Mouse (Mus musculus) stomach, embryonic 16.5 days (tissue): ENCODE measurements at regions not wholly inside any gene's neighbourhood (a gene's known extent, or its start where the extent isn't known, plus 50 kb on each side); places are given as distances from the start of the nearest gene placed in this dataset.

ENCODE experiments used
- ATAC-seq: fragments of 200-750 bp; cut with Nextera tagmentation; 2 replicates; pipeline ENCODE4 v1.8.0; 2017; ENCODE audit warnings: moderate number of reproducible peaks, moderate TSS enrichment; ENCODE audit not compliant: insufficient read depth, low FRiP score
- H3K27ac ChIP-seq: fragments of 300-500 bp; sonication (generic); 2 replicates; pipeline ENCODE4 v1.5.1; 2014; ENCODE audit warnings: low read length
- H3K27me3 ChIP-seq: fragments of 300-500 bp; sonication (generic); 2 replicates; pipeline ENCODE4 v1.6.1; 2014; ENCODE audit warnings: low read length, control low read depth, mixed read lengths; ENCODE audit not compliant: control insufficient read depth, insufficient read depth
- H3K36me3 ChIP-seq: fragments of 300-500 bp; sonication (generic); 2 replicates; pipeline ENCODE4 v1.6.1; 2014; ENCODE audit warnings: low read length; ENCODE audit not compliant: control insufficient read depth, insufficient read depth
- H3K4me1 ChIP-seq: fragments of 300-500 bp; sonication (generic); 2 replicates; pipeline ENCODE4 v1.6.1; 2014; ENCODE audit warnings: low read length, control low read depth, mixed read lengths; ENCODE audit not compliant: control insufficient read depth, insufficient read depth
- H3K4me2 ChIP-seq: fragments of 300-500 bp; sonication (generic); 2 replicates; pipeline ENCODE4 v1.6.1; 2014; ENCODE audit warnings: low read depth, low read length, mixed read lengths
- H3K4me3 ChIP-seq: fragments of 300-500 bp; sonication (generic); replicated peaks from 2 replicates; pipeline ENCODE4 v1.5.1; 2014; ENCODE audit warnings: mild to moderate bottlenecking, low read length
- H3K9ac ChIP-seq: fragments of 300-500 bp; sonication (generic); 2 replicates; pipeline ENCODE4 v1.6.1; 2014; ENCODE audit warnings: low read length
- H3K9me3 ChIP-seq: fragments of 300-500 bp; sonication (generic); replicated peaks from 2 replicates; pipeline ENCODE4 v1.6.1; 2016; ENCODE audit warnings: low read length, control low read depth; ENCODE audit not compliant: control insufficient read depth
- WGBS: fragments of 180-500 bp; shearing (Covaris S2); extraction: QIAGEN DNeasy Blood & Tissue Kit; methylation state at CpG from one replicate; pipeline ENCODE4 v1.1.7; 2014; 5-methylcytosine and 5-hydroxymethylcytosine counted together

GRCm38 (mm10) chr10:126793136-126793535 lies 108.0 kb downstream of the Atp23 start:
- Histone ChIP-seq H3K4me1 (no peaks in the 10 kb centered on the region), H3K9ac (no peak overlapping the region), H3K4me2 (no peak overlapping the region), H3K27ac (no peak overlapping the region), H3K36me3 (no peaks in the 10 kb centered on the region), H3K4me3 (no peak overlapping the region), H3K27me3 (no peaks in the 10 kb centered on the region), H3K9me3 (no peaks in the 10 kb centered on the region)
- WGBS, result 55% methylated on average over 3 of the region's 3 CpGs
- no peak for ATAC-seq

GRCm38 (mm10) chr10:126792371-126792835 lies 108.8 kb downstream of the Atp23 start:
- ATAC-seq, result no peak
- no peaks in the 10 kb centered on the region for H3K9me3 ChIP-seq
- no peak overlapping the region for H3K27ac ChIP-seq
- H3K27me3 ChIP-seq, result no peaks in the 10 kb centered on the region
- no peak overlapping the region for H3K9ac ChIP-seq
- H3K4me2 ChIP-seq, result no peak overlapping the region
- H3K4me1 ChIP-seq, result no peaks in the 10 kb centered on the region
- WGBS, result 65% methylated on average over 10 of the region's 10 CpGs
- no peak overlapping the region for H3K4me3 ChIP-seq
- H3K36me3 ChIP-seq, result no peaks in the 10 kb centered on the region

- H3K9ac ChIP-seq, result no peak overlapping the region
- H3K27me3 ChIP-seq, result no peaks in the 10 kb centered on the region
- H3K9me3 ChIP-seq, result no peaks in the 10 kb centered on the region
- H3K4me2 ChIP-seq, result no peak overlapping the region
- no peak overlapping the region for H3K27ac ChIP-seq
- H3K36me3 ChIP-seq, result no peaks in the 10 kb centered on the region
- WGBS, result 87% methylated on average over 5 of the region's 5 CpGs
- no peaks in the 10 kb centered on the region for H3K4me1 ChIP-seq
- ATAC-seq, result no peak
- H3K4me3 ChIP-seq, result no peak overlapping the region
Measured at GRCm38 (mm10) chr10:126788277-126788676, 112.9 kb downstream of the Atp23 start.

GRCm38 (mm10) chr10:126783161-126783560 lies 118.0 kb downstream of the Atp23 start:
- Histone ChIP-seq H3K4me2 (no peak overlapping the region), H3K27ac (no peak overlapping the region), H3K4me1 (no peaks in the 10 kb centered on the region), H3K27me3 (no peaks in the 10 kb centered on the region), H3K9me3 (no peaks in the 10 kb centered on the region), H3K36me3 (no peaks in the 10 kb centered on the region), H3K9ac (no peak overlapping the region), H3K4me3 (no peak overlapping the region)
- ATAC-seq, result no peak
- 87% methylated on average over 8 of the region's 8 CpGs for WGBS

GRCm38 (mm10) chr10:126776603-126777002 lies 124.6 kb downstream of the Atp23 start:
- H3K4me2 ChIP-seq, result no peak overlapping the region
- H3K4me1 ChIP-seq, result no peaks in the 10 kb centered on the region
- H3K27me3 ChIP-seq, result no peaks in the 10 kb centered on the region
- H3K9me3 ChIP-seq, result no peaks in the 10 kb centered on the region
- whole genome bisulfite sequencing, result 74% methylated on average over 3 of the region's 3 CpGs
- no peak for ATAC-seq
- H3K36me3 ChIP-seq, result no peaks in the 10 kb centered on the region
- no peak overlapping the region for H3K4me3 ChIP-seq
- no peak overlapping the region for H3K9ac ChIP-seq
- no peak overlapping the region for H3K27ac ChIP-seq

GRCm38 (mm10) chr10:126775946-126776345 lies 125.2 kb downstream of the Atp23 start:
- Histone ChIP-seq H3K27me3 (no peaks in the 10 kb centered on the region), H3K36me3 (no peaks in the 10 kb centered on the region), H3K27ac (no peak overlapping the region), H3K4me3 (no peak overlapping the region), H3K4me2 (no peak overlapping the region), H3K9ac (no peak overlapping the region), H3K4me1 (no peaks in the 10 kb centered on the region), H3K9me3 (no peaks in the 10 kb centered on the region)
- 86% methylated on average over 13 of the region's 13 CpGs for WGBS
- no peak for ATAC-seq

GRCm38 (mm10) chr10:126770446-126771020 lies 130.6 kb downstream of the Atp23 start:
- Histone ChIP-seq H3K4me3 (no peak overlapping the region), H3K4me1 (no peaks in the 10 kb centered on the region), H3K9ac (no peak overlapping the region), H3K9me3 (no peaks in the 10 kb centered on the region), H3K27ac (no peak overlapping the region), H3K4me2 (no peak overlapping the region), H3K27me3 (no peaks in the 10 kb centered on the region), H3K36me3 (no peaks in the 10 kb centered on the region)
- no peak for ATAC-seq
- WGBS, result 84% methylated on average over 6 of the region's 6 CpGs

GRCm38 (mm10) chr10:126765648-126766047 lies 135.5 kb downstream of the Atp23 start:
- H3K9me3 ChIP-seq, result no peaks in the 10 kb centered on the region
- no peaks in the 10 kb centered on the region for H3K4me1 ChIP-seq
- no peaks in the 10 kb centered on the region for H3K36me3 ChIP-seq
- 72% methylated on average over 2 of the region's 2 CpGs for WGBS
- H3K27ac ChIP-seq, result no peak overlapping the region
- no peak overlapping the region for H3K9ac ChIP-seq
- ATAC-seq, result no peak
- H3K4me3 ChIP-seq, result no peak overlapping the region
- H3K4me2 ChIP-seq, result no peak overlapping the region
- no peaks in the 10 kb centered on the region for H3K27me3 ChIP-seq

- no peak overlapping the region for H3K27ac ChIP-seq
- no peak overlapping the region for H3K4me3 ChIP-seq
- no peaks in the 10 kb centered on the region for H3K36me3 ChIP-seq
- H3K9me3 ChIP-seq, result no peaks in the 10 kb centered on the region
- H3K27me3 ChIP-seq, result no peaks in the 10 kb centered on the region
- H3K4me2 ChIP-seq, result no peak overlapping the region
- ATAC-seq, result no peak
- no peak overlapping the region for H3K9ac ChIP-seq
- 66% methylated on average over 8 of the region's 8 CpGs for WGBS
- no peaks in the 10 kb centered on the region for H3K4me1 ChIP-seq
Measured at GRCm38 (mm10) chr10:126764740-126765139, 136.4 kb downstream of the Atp23 start.
